Mouse (Mus musculus): ENCODE data around the gene Rpl3. TPM values are rescaled to one million over a fixed set of nuclear protein-coding genes. Genes with fewer than 3 reads are reported as not detected.

Gene Rpl3
- polyA plus RNA-seq, 2 experiments: 765 to 774 TPM

- H3K27me3 ChIP-seq (ENCODE audit: control insufficient read depth, insufficient read depth, low read length): no peaks in the 10 kb centered on the region
- peak overlapping the region; percentile 94 for H3K4me2 ChIP-seq (ENCODE audit: low read depth)
- peak overlapping the region; percentile 4 to 91; a peak in 3 of 4 replicates for H3K4me3 ChIP-seq (ENCODE audit: insufficient read depth in 1 of 2, low read depth in 2 of 2, low read length in 2 of 2)
- peaks cover 55 to 74% of the 10 kb centered on the region in 2 experiments for H3K4me1 ChIP-seq (replicated peaks; ENCODE audit: control insufficient read depth in 2 of 2, insufficient read depth in 2 of 2, low read length in 1 of 2)
- DNase-seq (ENCODE audit: low read depth in 3 of 3, low spot score in 3 of 3) (no peak), ATAC-seq (ENCODE audit: insufficient read depth) (no peak)
- no peak for TF ChIP-seq CTCF (IDR thresholded peaks at IDR 0.05; ENCODE audit: low read depth)
- no peak for TF ChIP-seq EP300 (IDR thresholded peaks at IDR 0.05; ENCODE audit: low read depth)
- H3K36me3 ChIP-seq (replicated peaks; ENCODE audit: control insufficient read depth, insufficient read depth, low read depth): peaks cover 2% of the 10 kb centered on the region
- WGBS (ENCODE audit: insufficient replicate concordance): 73% methylated on average over 9 of the region's 9 CpGs
- peak overlapping the region; percentile 93 for H3K27ac ChIP-seq
- peak overlapping the region; percentile 98 for H3K9ac ChIP-seq (replicated peaks)
- no peaks in the 10 kb centered on the region for H3K9me3 ChIP-seq (ENCODE audit: control insufficient read depth, low read length)
Observed at GRCm38 (mm10) chr15:80132452-80132851, 40.8 kb upstream of the Rpl3 start.

- Histone ChIP-seq H3K4me2 (ENCODE audit: low read depth) (peak overlapping the region; percentile 74), H3K4me1 (replicated peaks; ENCODE audit: control insufficient read depth in 2 of 2, insufficient read depth in 2 of 2, low read length in 1 of 2) (peaks cover 55 to 70% of the 10 kb centered on the region in 2 experiments), H3K27ac (peak overlapping the region; percentile 96), H3K4me3 (ENCODE audit: insufficient read depth in 1 of 2, low read depth in 2 of 2, low read length in 2 of 2) (no peak overlapping the region), H3K9me3 (ENCODE audit: control insufficient read depth, low read length) (no peaks in the 10 kb centered on the region), H3K36me3 (replicated peaks; ENCODE audit: control insufficient read depth, insufficient read depth, low read depth) (peaks cover 2% of the 10 kb centered on the region; the same call in 1 of the 2 replicates), H3K9ac (replicated peaks) (no peak overlapping the region; the same call in 1 of the 2 replicates), H3K27me3 (ENCODE audit: control insufficient read depth, insufficient read depth, low read length) (no peaks in the 10 kb centered on the region)
- ATAC-seq (ENCODE audit: insufficient read depth): no peak
- WGBS (ENCODE audit: insufficient replicate concordance): 45% methylated on average over 6 of the region's 6 CpGs
- TF ChIP-seq CTCF (IDR thresholded peaks at IDR 0.05; ENCODE audit: low read depth): no peak
- TF ChIP-seq EP300 (IDR thresholded peaks at IDR 0.05; ENCODE audit: low read depth): no peak
- no peak for DNase-seq (ENCODE audit: low read depth in 3 of 3, low spot score in 3 of 3)
Observed at GRCm38 (mm10) chr15:80131421-80131820, 39.8 kb upstream of the Rpl3 start.

- no peaks in the 10 kb centered on the region for H3K9me3 ChIP-seq (ENCODE audit: control insufficient read depth, low read length)
- peak overlapping the region; percentile 74 for H3K4me2 ChIP-seq (ENCODE audit: low read depth)
- H3K27me3 ChIP-seq (ENCODE audit: control insufficient read depth, insufficient read depth, low read length): no peaks in the 10 kb centered on the region
- TF ChIP-seq EP300 (IDR thresholded peaks at IDR 0.05; ENCODE audit: low read depth): peak; percentile 99
- no peak for TF ChIP-seq CTCF (IDR thresholded peaks at IDR 0.05; ENCODE audit: low read depth)
- H3K36me3 ChIP-seq (replicated peaks; ENCODE audit: control insufficient read depth, insufficient read depth, low read depth): no peaks in the 10 kb centered on the region
- H3K4me1 ChIP-seq (replicated peaks; ENCODE audit: control insufficient read depth in 2 of 2, insufficient read depth in 2 of 2, low read length in 1 of 2): peaks cover 53 to 65% of the 10 kb centered on the region in 2 experiments
- peak; percentile 85 to 89 (median 86) for DNase-seq (ENCODE audit: low read depth in 3 of 3, low spot score in 3 of 3)
- peak overlapping the region; percentile 72 for H3K9ac ChIP-seq (replicated peaks)
- H3K27ac ChIP-seq: peak overlapping the region; percentile 96
- WGBS (ENCODE audit: insufficient replicate concordance): 18% methylated on average over 5 of the region's 5 CpGs
- peak overlapping the region; percentile 33 to 45 for H3K4me3 ChIP-seq (ENCODE audit: insufficient read depth in 1 of 2, low read depth in 2 of 2, low read length in 2 of 2)
- peak; percentile 71 for ATAC-seq (ENCODE audit: insufficient read depth)
Observed at GRCm38 (mm10) chr15:80130689-80131088, 39.0 kb upstream of the Rpl3 start.

GRCm38 (mm10) chr15:80129982-80130381 is 38.3 kb upstream of the Rpl3 start:
- ATAC-seq (ENCODE audit: insufficient read depth) (no peak), DNase-seq (ENCODE audit: low read depth in 3 of 3, low spot score in 3 of 3) (peak in 1 of 3 experiments; percentile 36)
- H3K27ac ChIP-seq: peak overlapping the region; percentile 96
- no peaks in the 10 kb centered on the region for H3K9me3 ChIP-seq (ENCODE audit: control insufficient read depth, low read length)
- peaks cover 48 to 60% of the 10 kb centered on the region in 2 experiments for H3K4me1 ChIP-seq (replicated peaks; ENCODE audit: control insufficient read depth in 2 of 2, insufficient read depth in 2 of 2, low read length in 1 of 2)
- peak overlapping the region; percentile 74 for H3K4me2 ChIP-seq (ENCODE audit: low read depth)
- H3K36me3 ChIP-seq (replicated peaks; ENCODE audit: control insufficient read depth, insufficient read depth, low read depth): no peaks in the 10 kb centered on the region
- H3K9ac ChIP-seq (replicated peaks): peak overlapping the region; percentile 72
- H3K4me3 ChIP-seq (ENCODE audit: insufficient read depth in 1 of 2, low read depth in 2 of 2, low read length in 2 of 2): no peak overlapping the region
- no peak for TF ChIP-seq CTCF (IDR thresholded peaks at IDR 0.05; ENCODE audit: low read depth)
- TF ChIP-seq EP300 (IDR thresholded peaks at IDR 0.05; ENCODE audit: low read depth): peak; percentile 58
- no peaks in the 10 kb centered on the region for H3K27me3 ChIP-seq (ENCODE audit: control insufficient read depth, insufficient read depth, low read length)
- WGBS (ENCODE audit: insufficient replicate concordance): 40% methylated on average over 6 of the region's 6 CpGs

- Histone ChIP-seq H3K4me3 (ENCODE audit: insufficient read depth in 1 of 2, low read depth in 2 of 2, low read length in 2 of 2) (no peak overlapping the region), H3K9ac (replicated peaks) (no peak overlapping the region), H3K4me2 (ENCODE audit: low read depth) (no peak overlapping the region), H3K27ac (no peak overlapping the region), H3K4me1 (replicated peaks; ENCODE audit: control insufficient read depth in 2 of 2, insufficient read depth in 2 of 2, low read length in 1 of 2) (peaks cover 35 to 43% of the 10 kb centered on the region in 2 experiments), H3K27me3 (ENCODE audit: control insufficient read depth, insufficient read depth, low read length) (no peaks in the 10 kb centered on the region), H3K9me3 (ENCODE audit: control insufficient read depth, low read length) (no peaks in the 10 kb centered on the region), H3K36me3 (replicated peaks; ENCODE audit: control insufficient read depth, insufficient read depth, low read depth) (no peaks in the 10 kb centered on the region)
- DNase-seq (ENCODE audit: low read depth in 3 of 3, low spot score in 3 of 3): peak in 1 of 3 experiments; percentile 51
- WGBS (ENCODE audit: insufficient replicate concordance): 8% methylated on average over 1 of the region's 1 CpGs
- TF ChIP-seq CTCF (IDR thresholded peaks at IDR 0.05; ENCODE audit: low read depth): peak; percentile 59
- TF ChIP-seq EP300 (IDR thresholded peaks at IDR 0.05; ENCODE audit: low read depth): no peak
- ATAC-seq (ENCODE audit: insufficient read depth): no peak
Observed at GRCm38 (mm10) chr15:80127191-80127590, 35.5 kb upstream of the Rpl3 start.
